Comparison of ENCODE assay signal across 9 mouse cellular contexts in the genomic region with DNA sequence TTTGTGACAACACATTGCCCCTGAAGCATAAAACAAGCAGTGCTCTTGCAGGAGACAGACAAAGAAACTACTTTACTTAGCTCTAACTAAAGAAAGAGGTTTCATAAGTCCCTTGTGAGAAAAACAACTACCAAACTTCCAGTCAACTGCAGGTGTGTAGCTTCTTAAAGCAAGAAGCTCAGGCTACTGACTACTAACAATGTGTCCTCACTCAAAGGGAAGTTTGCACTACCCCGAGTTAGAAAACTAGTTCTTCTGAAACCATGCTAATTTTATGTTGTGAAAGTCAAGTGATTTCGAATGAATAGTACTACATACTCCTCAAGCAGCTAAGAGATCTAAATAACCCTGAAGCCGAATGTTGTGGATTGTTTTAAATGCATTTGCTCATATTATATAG. TPM values are rescaled to one million over a fixed set of nuclear protein-coding genes. Genes with fewer than 3 reads are reported as not detected.
DNase-seq lines count a peak whose midpoint lies in the region; ATAC-seq lines count a peak whose summit lies in the region.
"Had no signal": no experiment of that assay in that cellular context is flagged by ENCODE, and none has a peak within 500 bp of the region (broad histone marks: within the 10 kb centered on the region; RNA-seq: fewer than 3 reads in every experiment).

No protein-coding gene starts in this region.

- WGBS in kidney, embryonic 16.5 days: 59% methylated on average over 3 of the region's 3 CpGs
- 74% methylated on average over 3 of the region's 3 CpGs for WGBS in embryonic facial prominence, embryonic 12.5 days
- 74% methylated on average over 3 of the region's 3 CpGs for WGBS in hindbrain, embryonic 14.5 days
- WGBS in midbrain, embryonic 13.5 days: 69% methylated on average over 3 of the region's 3 CpGs

- no peak overlapping the region for H3K27ac ChIP-seq in kidney, embryonic 16.5 days (ENCODE audit: low read length)
- no peak overlapping the region for H3K27ac ChIP-seq in embryonic facial prominence, embryonic 12.5 days
- H3K27ac ChIP-seq in hindbrain, embryonic 14.5 days: no peak overlapping the region
- no peak overlapping the region for H3K27ac ChIP-seq in midbrain, embryonic 13.5 days

- no peaks in the 10 kb centered on the region for H3K27me3 ChIP-seq in kidney, embryonic 16.5 days (ENCODE audit: insufficient read depth, low read length)
- no peaks in the 10 kb centered on the region for H3K27me3 ChIP-seq in embryonic facial prominence, embryonic 12.5 days
- no peaks in the 10 kb centered on the region for H3K27me3 ChIP-seq in hindbrain, embryonic 14.5 days (ENCODE audit: control insufficient read depth, insufficient read depth, low read length)
- H3K27me3 ChIP-seq in midbrain, embryonic 13.5 days: no peaks in the 10 kb centered on the region
- H3K27me3 ChIP-seq: Patski had no signal

- DNase-seq in kidney, adult 9 months: no peak
- DNase-seq in hindbrain, embryonic 14.5 days (ENCODE audit: low spot score): no peak
- DNase-seq in frontal cortex, postnatal 10 days (ENCODE audit: low spot score in 2 of 2): no peak
- DNase-seq in testis, postnatal 14 days (ENCODE audit: low spot score): no peak
- DNase-seq in left cerebral cortex, adult 11 months (ENCODE audit: low spot score): no peak

- no peaks in the 10 kb centered on the region for H3K9me3 ChIP-seq in kidney, embryonic 16.5 days (ENCODE audit: low read length)
- no peaks in the 10 kb centered on the region for H3K9me3 ChIP-seq in embryonic facial prominence, embryonic 12.5 days
- H3K9me3 ChIP-seq in hindbrain, embryonic 14.5 days (ENCODE audit: control insufficient read depth, low read length): no peaks in the 10 kb centered on the region
- no peaks in the 10 kb centered on the region for H3K9me3 ChIP-seq in midbrain, embryonic 13.5 days

- no peaks in the 10 kb centered on the region for H3K36me3 ChIP-seq in kidney, embryonic 16.5 days (ENCODE audit: insufficient read depth, low read length)
- no peaks in the 10 kb centered on the region for H3K36me3 ChIP-seq in embryonic facial prominence, embryonic 12.5 days
- no peaks in the 10 kb centered on the region for H3K36me3 ChIP-seq in hindbrain, embryonic 14.5 days (replicated peaks; ENCODE audit: control insufficient read depth, insufficient read depth)
- H3K36me3 ChIP-seq in midbrain, embryonic 13.5 days: peaks cover 4% of the 10 kb centered on the region; the same call in 1 of the 2 replicates

- no peak overlapping the region for H3K9ac ChIP-seq in kidney, embryonic 16.5 days (replicated peaks; ENCODE audit: low read length)
- H3K9ac ChIP-seq in embryonic facial prominence, embryonic 12.5 days: no peak overlapping the region
- no peak overlapping the region; the same call in 1 of the 2 replicates for H3K9ac ChIP-seq in hindbrain, embryonic 14.5 days
- no peak overlapping the region for H3K9ac ChIP-seq in midbrain, embryonic 13.5 days (replicated peaks)

- H3K4me3 ChIP-seq in kidney, embryonic 16.5 days (ENCODE audit: low read length): no peak overlapping the region
- no peak overlapping the region for H3K4me3 ChIP-seq in embryonic facial prominence, embryonic 12.5 days
- H3K4me3 ChIP-seq in hindbrain, embryonic 14.5 days (replicated peaks; ENCODE audit: low read length): peak overlapping the region; percentile 84
- H3K4me3 ChIP-seq in midbrain, embryonic 13.5 days (replicated peaks): peak overlapping the region; percentile 85

- no peak for ATAC-seq in kidney, embryonic 16.5 days (ENCODE audit: low FRiP score, low TSS enrichment)
- no peak for ATAC-seq in embryonic facial prominence, embryonic 12.5 days (ENCODE audit: insufficient number of reproducible peaks, insufficient read depth, low FRiP score, low TSS enrichment)
- ATAC-seq in hindbrain, embryonic 14.5 days (ENCODE audit: low FRiP score): no peak
- ATAC-seq in midbrain, embryonic 13.5 days: no peak
- ATAC-seq: Patski had no signal

- peak overlapping the region; percentile 64 for H3K4me2 ChIP-seq in kidney, embryonic 16.5 days (replicated peaks; ENCODE audit: low read depth, low read length)
- H3K4me2 ChIP-seq in embryonic facial prominence, embryonic 12.5 days (replicated peaks): peak overlapping the region; percentile 54
- H3K4me2 ChIP-seq in hindbrain, embryonic 14.5 days (replicated peaks): peak overlapping the region; percentile 73
- H3K4me2 ChIP-seq in midbrain, embryonic 13.5 days (replicated peaks): peak overlapping the region; percentile 66

- peaks cover 6% of the 10 kb centered on the region; the same call in 1 of the 2 replicates for H3K4me1 ChIP-seq in kidney, embryonic 16.5 days (ENCODE audit: insufficient read depth, low read length)
- H3K4me1 ChIP-seq in embryonic facial prominence, embryonic 12.5 days: 0 out of 2 replicates have a peak, but pooled peaks cover 4% of the 10 kb centered on the region
- peaks cover 14% of the 10 kb centered on the region for H3K4me1 ChIP-seq in hindbrain, embryonic 14.5 days (replicated peaks; ENCODE audit: control insufficient read depth, insufficient read depth, low read length)
- peaks cover 14% of the 10 kb centered on the region for H3K4me1 ChIP-seq in midbrain, embryonic 13.5 days (replicated peaks)

RNA-seq across cellular contexts. Expression of gene Manea, which starts 1.6 kb away (rescaled TPM):
- polyA plus RNA-seq in kidney, embryonic 16.5 days (2015; fragmentation: Nextera tagmentation; extraction: Ambion mirVana): 15.6 and 18.4 TPM in 2 replicates
- 14.3 and 14.9 TPM in 2 replicates for polyA plus RNA-seq in embryonic facial prominence, embryonic 12.5 days (2016; fragmentation: Nextera tagmentation; extraction: Ambion mirVana)
- polyA plus RNA-seq in hindbrain, embryonic 14.5 days (2014; fragmentation: Nextera tagmentation; extraction: Ambion mirVana): 24.3 and 25.1 TPM in 2 replicates
- polyA plus RNA-seq in midbrain, embryonic 13.5 days (2015; fragmentation: Nextera tagmentation; extraction: Ambion mirVana): 16.4 and 16.7 TPM in 2 replicates

Comparison
In these comparisons a context has a peak if more than half of its experiments do, and no peak if none do; other contexts are left out.
1. H3K4me3 ChIP-seq: peak in hindbrain, embryonic 14.5 days (single experiment) and midbrain, embryonic 13.5 days (single experiment); none in kidney, embryonic 16.5 days (single experiment) and embryonic facial prominence, embryonic 12.5 days (single experiment).
2. Peak in every context shown above with its lines, with median percentiles within 50 percentile points of each other: H3K4me2 ChIP-seq.